Mouse (Mus musculus) lung, embryonic 16.5 days (tissue): ENCODE results near the gene Jak2. TPM values are rescaled to one million over a fixed set of nuclear protein-coding genes. Genes with fewer than 3 reads are reported as not detected.

Source experiments
- ATAC-seq: fragments of 200-750 bp; cut with Nextera tagmentation; 2 replicates; pipeline ENCODE4 v1.8.0; 2017; ENCODE audit warnings: low read depth, mild to moderate bottlenecking, moderate library complexity
- H3K27ac ChIP-seq: fragments of 300-500 bp; sonication (generic); 2 replicates; pipeline ENCODE4 v1.5.1; 2014; ENCODE audit warnings: mild to moderate bottlenecking, control low read depth, low read length
- H3K27me3 ChIP-seq: fragments of 300-500 bp; sonication (generic); 2 replicates; pipeline ENCODE4 v1.6.1; 2014; ENCODE audit warnings: low read depth, low read length, mixed read lengths; ENCODE audit not compliant: control insufficient read depth, insufficient read depth
- H3K36me3 ChIP-seq: fragments of 300-500 bp; sonication (generic); 2 replicates; pipeline ENCODE4 v1.6.1; 2014; ENCODE audit warnings: low read length; ENCODE audit not compliant: control insufficient read depth, insufficient read depth
- H3K4me1 ChIP-seq: fragments of 300-500 bp; sonication (generic); replicated peaks from 2 replicates; pipeline ENCODE4 v1.6.1; 2014; ENCODE audit warnings: low read length, mixed read lengths; ENCODE audit not compliant: control insufficient read depth, insufficient read depth
- H3K4me2 ChIP-seq: fragments of 300-500 bp; sonication (generic); 2 replicates; pipeline ENCODE4 v1.6.1; 2014; ENCODE audit warnings: low read depth, low read length, control low read depth
- H3K4me3 ChIP-seq: fragments of 300-500 bp; sonication (generic); 2 replicates; pipeline ENCODE4 v1.5.1; 2014; ENCODE audit warnings: mild to moderate bottlenecking, low read length, control low read depth
- H3K9ac ChIP-seq: fragments of 300-500 bp; sonication (generic); 2 replicates; pipeline ENCODE4 v1.6.1; 2014; ENCODE audit warnings: low read length, control low read depth
- H3K9me3 ChIP-seq: fragments of 300-500 bp; sonication (generic); 2 replicates; pipeline ENCODE4 v1.6.1; 2016; ENCODE audit warnings: low read length; ENCODE audit not compliant: control insufficient read depth
- WGBS: fragments of 180-500 bp; shearing (Covaris S2); extraction: QIAGEN DNeasy Blood & Tissue Kit; methylation state at CpG from one replicate; pipeline ENCODE4 v1.1.7; 2014; 5-methylcytosine and 5-hydroxymethylcytosine counted together
- polyA plus RNA-seq: library from polyadenylated mRNA; unstranded; fragments of >200 nt; fragmentation: Nextera tagmentation; extraction: Ambion mirVana; gene quantifications from 2 replicates; pipeline ENCODE4 v1.2.1, GENCODE M21; 2015

Gene Jak2
- polyA plus RNA-seq, result 3.8 and 4.4 TPM in 2 replicates

DNA sequence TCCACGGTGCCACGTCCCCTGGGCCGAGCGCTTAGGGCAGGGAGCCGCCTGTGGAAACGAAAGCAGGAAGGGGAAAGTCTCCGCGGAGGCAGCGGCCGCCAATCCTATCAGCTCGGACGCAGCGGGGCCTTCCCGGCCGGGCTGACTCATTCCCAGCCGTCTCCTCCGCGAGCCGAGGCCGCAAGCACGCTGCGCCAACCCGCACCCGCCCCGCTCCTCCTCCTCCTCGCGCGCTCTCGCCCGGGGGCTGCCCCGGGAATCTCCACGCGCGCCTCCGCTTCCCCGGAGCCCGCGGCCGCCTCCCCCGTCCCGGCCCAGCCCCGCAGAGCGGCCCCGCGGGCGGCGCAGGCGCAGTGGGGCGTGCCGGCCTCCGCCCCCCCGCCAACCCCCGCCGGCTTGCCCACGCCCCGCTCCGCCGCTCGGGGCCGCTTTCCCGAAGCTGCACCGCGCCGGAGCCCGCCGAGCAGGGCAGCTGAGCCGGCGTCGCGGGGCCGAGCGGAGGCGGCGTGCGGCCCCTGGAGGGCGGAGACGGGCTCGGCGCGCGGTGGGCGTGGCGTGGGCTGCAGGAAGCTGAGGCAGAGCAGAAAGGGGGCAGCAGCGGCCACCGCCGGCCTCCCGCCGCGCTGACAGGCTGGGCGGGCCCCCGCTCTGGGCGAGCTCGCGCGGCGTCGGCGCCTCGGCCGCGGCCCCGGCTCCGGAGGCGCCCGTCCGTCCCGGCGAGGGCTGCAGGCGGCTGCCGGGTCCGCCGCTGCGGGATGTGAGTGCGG lies at the start of gene Jak2:
TSS of gene Jak2 (plus strand) at position 638 of the 767 bp plus-strand sequence.
- Histone ChIP-seq H3K4me3 (peak within 1 kb of the TSS; percentile 88), H3K36me3 (no peaks in the 10 kb centered on the region), H3K9me3 (no peaks in the 10 kb centered on the region), H3K9ac (peak within 1 kb of the TSS; percentile 98), H3K27me3 (no peaks in the 10 kb centered on the region), H3K4me2 (peak within 1 kb of the TSS; percentile 91), H3K27ac (peak within 1 kb of the TSS; percentile 96), H3K4me1 (peaks cover 19% of the 10 kb centered on the region)
- peak; percentile 96 for ATAC-seq
- WGBS, result 0% methylated on average over 58 of the region's 114 CpGs

DNA sequence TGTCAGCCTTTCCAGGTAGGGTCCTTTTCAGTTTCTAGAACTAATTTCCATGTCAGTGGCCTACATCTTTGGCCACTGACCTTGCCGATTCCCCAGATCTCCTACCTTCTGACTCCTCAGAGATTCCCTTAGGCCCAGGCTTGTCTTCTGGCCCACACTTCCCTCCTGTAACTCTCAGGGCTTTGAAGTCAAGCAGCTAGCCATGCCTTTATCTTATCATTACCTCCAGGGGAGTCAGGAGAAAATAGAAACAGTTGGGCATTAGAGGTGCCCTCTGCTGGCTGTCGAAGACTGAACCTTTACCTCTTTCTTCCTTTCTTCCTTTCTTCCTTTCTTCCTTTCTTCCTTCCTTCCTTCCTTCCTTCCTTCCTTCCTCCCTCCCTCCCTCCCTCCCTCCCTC lies 48.3 kb upstream of the Jak2 start:
- no peak for ATAC-seq
- H3K9ac ChIP-seq, result no peak overlapping the region
- no peak overlapping the region for H3K27ac ChIP-seq
- H3K27me3 ChIP-seq, result no peaks in the 10 kb centered on the region
- no peak overlapping the region for H3K4me2 ChIP-seq
- 43% methylated on average over 2 of the region's 2 CpGs for WGBS
- H3K36me3 ChIP-seq, result no peaks in the 10 kb centered on the region
- no peak overlapping the region for H3K4me3 ChIP-seq
- H3K9me3 ChIP-seq, result no peaks in the 10 kb centered on the region
- H3K4me1 ChIP-seq, result no peaks in the 10 kb centered on the region

DNA sequence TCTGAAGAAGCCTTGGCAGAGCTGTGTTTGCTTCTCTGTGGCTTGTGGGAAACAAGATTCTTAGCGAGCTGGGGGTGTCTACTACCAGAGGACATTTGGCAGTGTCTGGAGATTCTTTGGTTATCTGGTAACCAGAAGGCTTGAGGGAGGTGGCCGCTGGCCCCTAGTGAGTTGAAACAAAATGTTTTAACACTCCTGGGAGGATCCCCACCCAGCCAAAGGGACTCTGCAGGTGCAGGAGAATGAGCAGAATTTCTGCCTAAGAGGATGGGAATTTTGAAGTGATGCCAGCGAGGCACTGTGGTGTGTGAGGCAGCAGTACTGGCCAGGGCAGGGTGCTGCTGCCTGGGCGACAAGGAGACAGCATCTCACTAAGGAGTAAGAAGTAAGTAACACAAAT lies 47.0 kb upstream of the Jak2 start:
- Histone ChIP-seq H3K4me3 (no peak overlapping the region), H3K27me3 (no peaks in the 10 kb centered on the region), H3K4me1 (no peaks in the 10 kb centered on the region), H3K27ac (no peak overlapping the region), H3K9me3 (no peaks in the 10 kb centered on the region), H3K4me2 (no peak overlapping the region), H3K36me3 (no peaks in the 10 kb centered on the region), H3K9ac (no peak overlapping the region)
- ATAC-seq, result no peak
- 59% methylated on average over 4 of the region's 4 CpGs for WGBS

DNA sequence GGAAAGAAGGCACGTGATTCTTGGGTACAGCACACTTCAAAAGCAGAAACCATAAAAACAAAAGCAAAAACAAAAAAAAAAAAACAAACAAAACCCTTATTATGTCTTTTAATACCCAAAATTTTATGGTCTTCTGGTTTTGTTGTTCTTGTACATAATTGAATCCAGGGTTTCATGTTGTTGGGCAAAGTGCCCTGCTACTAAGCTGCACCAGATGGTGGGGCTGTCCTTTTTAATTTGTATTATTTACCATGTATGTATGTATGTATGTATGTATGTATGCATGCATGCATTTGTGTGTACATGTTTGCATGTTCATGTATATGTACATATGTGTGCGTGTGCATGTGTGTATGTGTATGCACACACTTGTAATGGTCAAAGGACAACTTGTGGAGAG lies 46.4 kb upstream of the Jak2 start:
- Histone ChIP-seq H3K9me3 (no peaks in the 10 kb centered on the region), H3K4me3 (no peak overlapping the region), H3K27ac (no peak overlapping the region), H3K4me1 (no peaks in the 10 kb centered on the region), H3K36me3 (no peaks in the 10 kb centered on the region), H3K9ac (no peak overlapping the region), H3K4me2 (no peak overlapping the region), H3K27me3 (no peaks in the 10 kb centered on the region)
- ATAC-seq, result no peak
- 81% methylated on average over 2 of the region's 2 CpGs for WGBS

DNA sequence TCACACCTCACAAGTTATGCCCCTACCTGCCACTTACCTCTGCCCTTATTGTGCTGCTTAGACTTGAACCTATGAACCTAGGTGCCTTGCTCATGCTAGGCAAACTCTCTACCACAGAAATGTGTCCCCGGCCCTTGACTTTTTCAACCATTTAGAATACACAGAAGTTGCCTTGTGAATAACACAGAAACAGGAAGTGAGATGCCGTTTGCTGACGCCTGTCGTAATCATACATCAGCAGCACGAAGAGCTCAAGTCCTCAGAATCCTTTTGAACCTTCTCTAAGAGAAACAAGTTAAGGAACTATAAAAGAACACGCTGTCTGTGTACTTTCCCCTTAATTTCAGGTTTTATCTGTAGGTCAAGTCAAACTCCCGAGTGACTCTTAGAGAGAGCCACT lies 41.7 kb upstream of the Jak2 start:
- Histone ChIP-seq H3K36me3 (no peaks in the 10 kb centered on the region), H3K4me3 (no peak overlapping the region), H3K4me1 (no peaks in the 10 kb centered on the region), H3K4me2 (no peak overlapping the region), H3K9me3 (no peaks in the 10 kb centered on the region), H3K9ac (no peak overlapping the region), H3K27ac (no peak overlapping the region), H3K27me3 (no peaks in the 10 kb centered on the region)
- WGBS, result 43% methylated on average over 7 of the region's 7 CpGs
- ATAC-seq, result no peak

DNA sequence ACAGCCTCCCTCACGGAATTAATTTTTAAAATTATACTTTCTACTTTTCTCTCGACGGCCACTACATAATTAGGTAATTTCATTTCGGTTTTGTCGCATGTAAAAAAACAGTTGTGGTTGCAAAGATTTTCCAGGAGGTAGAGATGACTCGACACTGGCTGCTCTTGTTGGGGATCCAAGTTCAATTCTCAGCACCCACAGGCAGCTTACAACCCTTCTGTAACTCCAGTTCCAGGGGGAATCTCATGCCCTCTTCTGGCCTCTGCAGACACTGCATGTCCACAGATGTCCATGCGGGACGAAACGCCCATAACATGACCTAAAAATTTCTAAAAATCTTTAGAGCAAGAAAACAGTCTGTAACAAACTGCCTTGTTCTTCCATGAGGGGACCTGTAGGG lies 41.3 kb upstream of the Jak2 start:
- no peaks in the 10 kb centered on the region for H3K36me3 ChIP-seq
- no peak overlapping the region for H3K4me2 ChIP-seq
- H3K9ac ChIP-seq, result no peak overlapping the region
- H3K27me3 ChIP-seq, result no peaks in the 10 kb centered on the region
- no peaks in the 10 kb centered on the region for H3K9me3 ChIP-seq
- H3K27ac ChIP-seq, result no peak overlapping the region
- WGBS, result 90% methylated on average over 9 of the region's 9 CpGs
- no peak for ATAC-seq
- H3K4me3 ChIP-seq, result no peak overlapping the region
- no peaks in the 10 kb centered on the region for H3K4me1 ChIP-seq

DNA sequence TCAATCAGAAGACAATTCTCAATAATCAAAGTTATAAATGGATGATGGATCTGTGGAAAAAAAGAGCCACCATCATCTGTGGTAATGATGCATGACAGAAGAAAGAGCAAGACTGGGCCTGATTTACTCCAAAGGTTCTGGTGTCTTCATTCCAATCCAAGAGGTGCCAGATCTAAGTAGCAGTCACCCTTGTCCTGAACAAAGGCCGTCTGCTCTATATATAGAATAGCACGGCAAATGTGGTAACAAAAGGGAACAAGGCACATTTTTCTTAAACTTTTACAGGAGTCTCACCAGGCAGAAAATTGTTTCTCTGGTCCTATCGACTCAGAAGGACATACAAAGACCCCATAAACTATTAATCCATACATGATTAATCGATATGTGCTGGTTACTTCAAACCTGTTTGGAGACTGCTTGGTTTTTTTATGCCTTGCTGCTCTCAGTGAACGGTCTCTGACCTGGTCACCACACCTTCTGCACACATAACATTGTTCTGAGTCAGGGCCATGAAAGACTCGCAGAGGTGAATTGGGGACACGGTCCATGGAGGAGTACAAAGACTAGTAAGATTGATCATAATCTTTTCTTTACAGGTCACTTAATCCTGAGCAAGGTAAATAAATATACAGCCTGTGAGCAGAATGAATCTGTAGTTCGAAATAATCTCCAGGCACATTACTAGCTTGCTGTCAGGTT lies 35.7 kb upstream of the Jak2 start:
- Histone ChIP-seq H3K4me2 (no peak overlapping the region), H3K27ac (no peak overlapping the region), H3K4me1 (no peaks in the 10 kb centered on the region), H3K9me3 (no peaks in the 10 kb centered on the region), H3K36me3 (no peaks in the 10 kb centered on the region), H3K9ac (no peak overlapping the region), H3K27me3 (no peaks in the 10 kb centered on the region), H3K4me3 (no peak overlapping the region)
- 52% methylated on average over 8 of the region's 8 CpGs for WGBS
- no peak for ATAC-seq

DNA sequence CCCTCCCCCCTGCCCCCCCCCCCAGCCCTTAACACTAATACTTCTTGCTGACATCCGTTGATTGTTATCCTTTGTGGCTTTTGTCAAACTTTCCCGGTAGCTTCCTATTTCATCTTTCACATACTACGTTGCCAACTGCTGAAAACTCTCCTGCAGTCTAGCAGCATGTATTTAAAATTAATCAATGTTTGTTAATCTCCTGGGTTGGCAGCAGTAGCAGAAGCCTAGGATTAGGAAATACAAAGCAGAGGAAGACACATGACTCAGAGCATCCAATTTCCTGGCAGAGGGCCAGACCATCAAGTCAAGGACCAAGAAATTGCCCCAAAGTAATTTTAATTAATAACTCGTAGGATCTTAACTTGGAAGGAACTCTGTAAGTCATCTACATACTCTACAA lies 29.8 kb upstream of the Jak2 start:
- Histone ChIP-seq H3K9ac (no peak overlapping the region), H3K36me3 (no peaks in the 10 kb centered on the region), H3K9me3 (no peaks in the 10 kb centered on the region), H3K27me3 (no peaks in the 10 kb centered on the region), H3K4me1 (no peaks in the 10 kb centered on the region), H3K27ac (no peak overlapping the region), H3K4me3 (no peak overlapping the region), H3K4me2 (no peak overlapping the region)
- ATAC-seq, result no peak
- WGBS, result 50% methylated on average over 4 of the region's 4 CpGs

DNA sequence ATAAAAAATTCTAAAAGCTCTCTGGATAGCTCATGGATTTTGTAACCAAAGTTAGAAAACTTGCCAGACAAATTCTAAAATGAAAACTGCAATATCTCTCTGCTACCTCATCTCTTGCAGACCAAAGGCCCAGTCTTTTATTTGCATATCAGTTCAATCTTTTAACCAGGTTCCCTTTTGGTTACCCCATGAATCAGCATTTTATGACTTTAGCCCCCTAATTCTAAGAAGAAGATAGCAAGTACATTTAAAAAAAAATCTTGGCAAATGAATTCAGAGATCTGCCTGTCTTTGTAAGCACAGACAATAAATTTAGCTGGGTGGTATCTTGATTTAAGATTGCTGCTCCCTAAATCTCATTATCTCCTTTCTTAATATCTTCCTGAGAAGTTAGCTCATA lies 26.7 kb upstream of the Jak2 start:
- ATAC-seq, result no peak
- Histone ChIP-seq H3K9me3 (no peaks in the 10 kb centered on the region), H3K27ac (no peak overlapping the region), H3K4me1 (no peaks in the 10 kb centered on the region), H3K9ac (no peak overlapping the region), H3K4me3 (no peak overlapping the region), H3K36me3 (no peaks in the 10 kb centered on the region), H3K27me3 (no peaks in the 10 kb centered on the region), H3K4me2 (no peak overlapping the region)
